Mouse (Mus musculus) lung, postnatal 0 days (tissue): ENCODE results near the gene Aak1.

Experiments
- CTCF ChIP-seq: IDR thresholded peaks from 2 replicates; pipeline ENCODE4 v1.5.1; 2016; ENCODE audit warnings: antibody characterized with exemption, mild to moderate bottlenecking
- EP300 ChIP-seq: IDR thresholded peaks from 2 replicates; pipeline ENCODE4 v1.6.1; 2016; ENCODE audit warnings: antibody characterized with exemption, mild to moderate bottlenecking, control low read depth

DNA sequence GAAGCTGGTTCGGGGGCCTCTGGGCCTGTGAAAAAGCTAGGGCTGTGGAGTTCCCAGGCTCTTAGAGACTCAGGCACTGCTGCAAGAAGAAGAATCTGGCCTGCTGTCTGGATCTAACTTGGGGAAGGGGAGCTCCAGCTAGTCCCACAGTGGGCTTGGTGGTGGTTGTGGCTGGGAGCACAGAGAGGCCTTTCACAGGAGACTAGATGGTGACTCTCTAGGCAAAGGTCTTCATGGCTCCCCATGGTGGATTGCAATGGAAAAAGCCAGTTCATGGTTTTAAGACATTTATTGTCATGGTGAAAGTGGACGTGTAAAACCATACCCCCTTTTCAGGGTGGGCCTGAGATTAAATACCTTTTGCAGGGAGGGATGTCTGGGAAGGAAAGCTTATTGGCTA is 10.2 kb upstream of the Aak1 start:
- TF ChIP-seq CTCF (no peak), EP300 (no peak)
